Mouse (Mus musculus) left cerebral cortex, adult 2 months (tissue): ENCODE measurements at regions not wholly inside any gene's neighbourhood (a gene's known extent, or its start where the extent isn't known, plus 50 kb on each side); places are given as distances from the start of the nearest gene placed in this dataset.

Source experiments
- DNase-seq, 2 experiments: peaks; one replicate each; pipeline ENCODE4 v3.0.0; 2021 to 2022; ENCODE audit warnings: low spot score in 2 of 2, mixed read lengths in 1 of 2; ENCODE audit errors: extremely low spot score in 1 of 2
- H3K27ac ChIP-seq: fragments of 200-600 bp; 2 replicates; pipeline ENCODE4 v1.8.1; 2022
- H3K4me3 ChIP-seq: fragments of 200-600 bp; 2 replicates; pipeline ENCODE4 v1.8.1; 2022
- CTCF ChIP-seq: fragments of 200-600 bp; IDR thresholded peaks from 2 replicates; pipeline ENCODE4 v1.8.1; 2022; ENCODE audit warnings: antibody characterized with exemption, mild to moderate bottlenecking, moderate library complexity
- intact Hi-C: fragments of 180-260 bp; cut with DNase I; formaldehyde crosslinking; loops from one replicate; pipeline ENCODE4 v1.15.1; 2025

- Histone ChIP-seq H3K4me3 (no peak overlapping the region), H3K27ac (no peak overlapping the region)
- intact Hi-C loops, result no loop called here
- no peak for TF ChIP-seq CTCF
- no peak for DNase-seq
Observed at GRCm38 (mm10) chr15:62148680-62149237, 1225.9 kb upstream of the A1bg start.

DNA sequence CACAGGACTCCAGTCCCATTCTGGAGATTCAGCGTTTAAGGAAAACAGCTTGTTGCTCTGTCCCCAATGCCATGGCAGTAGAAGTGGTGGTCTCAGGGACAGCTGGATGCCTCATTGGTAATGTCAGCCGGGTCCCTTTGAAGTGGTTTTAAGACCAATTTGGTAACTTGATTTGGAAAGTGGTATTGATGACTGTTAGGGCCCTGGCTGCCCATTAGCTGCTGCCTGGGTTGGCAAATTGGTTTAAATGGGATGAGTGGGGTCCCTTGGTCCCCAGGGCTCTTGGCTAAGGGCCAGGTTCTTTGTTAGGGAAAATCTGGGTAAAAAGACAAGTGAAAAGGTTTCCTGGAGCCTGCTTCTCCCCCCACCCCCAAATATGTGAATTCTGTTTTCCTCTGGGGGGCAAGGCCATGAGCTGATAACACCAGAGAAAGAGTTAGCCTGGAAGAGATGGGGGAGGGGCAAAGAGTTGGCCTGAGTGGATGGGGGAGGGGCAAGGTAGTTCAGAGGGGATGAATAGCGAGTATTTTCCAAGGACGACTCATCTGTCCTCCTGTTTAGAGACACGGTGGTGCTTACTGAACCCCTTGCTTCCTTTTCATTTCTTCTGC is 1224.6 kb upstream of the A1bg start:
- TF ChIP-seq CTCF, result no peak
- no peak overlapping the region for H3K27ac ChIP-seq
- DNase-seq, result no peak
- intact Hi-C loops, result no loop called here
- no peak overlapping the region for H3K4me3 ChIP-seq

DNA sequence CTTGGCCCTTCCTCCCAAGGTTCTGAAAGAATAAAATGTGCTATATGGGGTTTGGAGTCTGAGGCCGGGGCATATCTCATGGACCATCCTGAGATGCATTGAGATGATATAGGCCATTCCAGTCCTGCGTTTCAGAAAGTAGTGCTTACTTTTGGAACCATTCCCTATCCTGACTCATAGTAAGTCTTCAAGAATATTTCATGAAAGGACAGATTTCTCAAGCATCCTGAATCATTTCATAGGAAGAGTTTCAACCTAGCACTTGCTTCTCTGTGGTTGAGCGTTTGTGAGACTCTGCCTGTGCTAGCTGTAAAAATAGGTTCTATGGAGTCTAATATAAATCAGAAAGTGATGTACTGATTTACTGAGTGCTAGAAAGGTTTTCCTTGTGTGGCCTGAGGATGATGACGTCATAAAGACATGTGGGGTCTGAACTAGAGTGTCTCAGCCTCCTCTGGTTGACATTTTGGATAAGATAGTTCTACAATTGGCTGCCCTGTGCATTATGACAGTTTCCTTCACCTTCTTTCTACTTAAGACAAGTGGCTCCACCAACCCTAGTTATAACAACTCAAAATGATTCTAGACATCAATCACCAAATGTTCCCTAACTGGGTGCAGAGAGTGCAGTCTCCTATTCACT is 1223.0 kb upstream of the A1bg start:
- Histone ChIP-seq H3K4me3 (no peak overlapping the region), H3K27ac (no peak overlapping the region)
- intact Hi-C loops, result no loop called here
- TF ChIP-seq CTCF, result no peak
- no peak for DNase-seq

- no peak overlapping the region for H3K4me3 ChIP-seq
- TF ChIP-seq CTCF, result no peak
- no peak overlapping the region for H3K27ac ChIP-seq
- no peak for DNase-seq
- intact Hi-C loops, result no loop called here
Observed at GRCm38 (mm10) chr15:62144776-62145564, 1222.2 kb upstream of the A1bg start.

- no peak overlapping the region for H3K4me3 ChIP-seq
- no peak for TF ChIP-seq CTCF
- intact Hi-C loops, result no loop called here
- no peak overlapping the region for H3K27ac ChIP-seq
- DNase-seq, result no peak
Observed at GRCm38 (mm10) chr15:62139859-62140258, 1217.0 kb upstream of the A1bg start.

DNA sequence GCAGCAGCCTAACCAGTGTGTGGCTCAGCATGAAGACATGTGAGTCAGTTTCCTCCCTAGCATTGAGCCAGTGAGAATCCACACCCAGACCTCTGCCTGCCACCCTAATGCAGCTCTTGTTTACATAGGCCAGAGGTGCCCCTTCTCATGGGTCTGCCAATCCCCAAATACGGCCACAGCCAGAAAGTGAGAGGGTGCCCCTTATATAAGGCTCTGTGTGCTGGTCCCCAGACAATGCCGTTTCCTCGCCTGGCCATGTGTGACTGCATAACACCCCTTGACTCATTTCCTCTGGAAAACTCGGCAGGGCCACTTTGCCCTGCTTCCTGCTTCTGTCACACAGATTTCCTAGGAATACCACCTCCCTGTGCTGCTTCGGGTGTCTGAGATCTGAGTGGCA is 1216.4 kb upstream of the A1bg start:
- no peak for TF ChIP-seq CTCF
- intact Hi-C loops, result no loop called here
- Histone ChIP-seq H3K27ac (no peak overlapping the region), H3K4me3 (no peak overlapping the region)
- DNase-seq, result no peak

DNA sequence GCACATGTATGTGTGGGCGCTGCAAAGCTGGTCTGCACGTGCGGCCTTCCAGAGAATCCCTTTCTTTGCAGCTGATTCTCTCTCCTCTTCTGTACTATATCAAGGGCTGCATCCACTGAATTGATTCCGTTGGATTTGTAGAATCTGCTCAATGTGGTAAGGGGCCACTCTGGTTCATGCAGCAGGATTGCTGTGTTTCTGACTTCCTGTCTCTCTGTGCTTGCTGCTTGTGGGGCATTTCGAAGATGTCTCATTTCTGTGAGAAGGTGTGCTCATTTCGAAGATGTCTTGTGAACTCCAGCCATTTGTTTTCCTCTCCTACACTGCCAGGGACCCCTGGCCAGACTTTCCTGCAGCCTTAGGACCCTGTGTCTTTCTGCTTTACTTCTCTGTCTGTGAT is 1215.9 kb upstream of the A1bg start:
- Histone ChIP-seq H3K4me3 (no peak overlapping the region), H3K27ac (no peak overlapping the region)
- intact Hi-C loops, result no loop called here
- no peak for TF ChIP-seq CTCF
- DNase-seq, result no peak

DNA sequence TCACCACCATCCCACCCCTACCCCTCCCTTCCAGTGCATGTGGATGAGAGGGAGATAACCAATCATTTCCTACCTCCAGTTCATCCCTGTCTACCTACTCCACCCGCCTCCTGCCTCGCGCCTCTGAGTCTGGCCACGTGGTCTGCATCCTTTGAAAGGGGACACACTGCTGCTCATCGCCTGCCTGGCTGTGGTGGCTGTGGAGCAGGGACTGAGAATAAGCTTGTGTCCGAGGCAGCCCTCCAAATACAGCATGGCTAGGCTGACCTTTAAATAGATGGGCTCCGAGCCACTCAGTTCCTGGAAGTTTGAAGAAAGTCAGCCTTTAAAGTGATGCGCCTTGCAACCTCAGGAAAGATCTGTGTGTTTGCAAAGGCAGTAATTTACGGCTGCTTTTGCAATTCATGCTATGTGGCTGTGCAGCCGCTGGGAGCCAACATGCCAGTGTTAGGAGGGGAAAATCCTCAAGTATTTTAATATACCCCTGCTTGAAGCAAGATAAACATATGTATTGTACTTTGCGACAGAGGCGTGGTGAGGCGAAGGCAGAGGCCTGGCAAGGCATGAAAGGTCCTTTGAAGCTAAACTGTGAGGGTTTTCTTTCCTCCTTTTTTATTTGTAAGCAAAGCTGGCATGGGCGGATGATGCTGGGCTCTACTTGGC is 1214.3 kb upstream of the A1bg start:
- DNase-seq, result peak in 1 of 2 experiments; percentile 10
- no peak for TF ChIP-seq CTCF
- Histone ChIP-seq H3K27ac (no peak overlapping the region), H3K4me3 (no peak overlapping the region)
- intact Hi-C loops, result no loop called here

DNA sequence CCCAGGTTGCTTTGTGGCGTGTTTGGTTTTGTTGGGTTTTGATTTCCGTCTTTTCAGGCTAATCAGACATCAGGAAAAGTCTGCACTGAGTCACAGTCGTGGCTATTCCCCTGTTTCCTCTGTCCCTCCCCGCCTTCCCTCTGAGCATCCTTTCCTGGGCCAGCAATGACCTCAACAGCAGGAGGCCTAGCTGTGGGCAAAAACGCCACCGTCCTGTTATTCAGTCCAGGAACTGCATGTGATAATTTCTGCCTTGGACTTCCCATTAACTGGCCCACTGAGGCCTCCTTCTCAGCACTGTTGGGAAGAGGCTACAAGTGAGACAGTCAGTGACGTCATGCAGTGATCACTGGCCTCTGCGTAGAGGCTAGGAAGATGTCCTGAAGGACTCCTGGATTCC is 1212.0 kb upstream of the A1bg start:
- Histone ChIP-seq H3K27ac (no peak overlapping the region), H3K4me3 (no peak overlapping the region)
- no peak for TF ChIP-seq CTCF
- DNase-seq, result no peak
- intact Hi-C loops, result no loop called here

DNA sequence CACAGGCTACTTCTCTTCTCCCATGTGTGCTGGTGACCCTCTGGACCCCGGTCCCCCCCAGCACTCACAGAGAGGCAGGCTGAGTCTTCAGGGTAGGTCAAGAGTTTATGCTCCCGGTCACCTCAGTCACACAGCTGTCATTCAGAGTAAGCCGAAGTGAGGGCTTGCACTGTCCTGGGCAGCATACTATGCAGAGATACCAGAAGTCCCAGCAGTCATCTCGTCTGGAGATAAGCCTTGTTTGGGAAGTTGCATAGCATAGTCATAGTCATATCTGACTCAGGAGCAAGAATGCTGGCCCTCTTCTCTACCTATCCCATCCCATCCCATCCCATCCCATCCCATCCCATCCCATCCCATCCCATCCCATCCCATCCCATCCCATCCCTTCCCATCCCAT is 1211.5 kb upstream of the A1bg start:
- no peak for TF ChIP-seq CTCF
- no peak overlapping the region for H3K27ac ChIP-seq
- no peak overlapping the region for H3K4me3 ChIP-seq
- intact Hi-C loops, result no loop called here
- no peak for DNase-seq

- H3K27ac ChIP-seq, result no peak overlapping the region
- TF ChIP-seq CTCF, result no peak
- no peak overlapping the region for H3K4me3 ChIP-seq
- intact Hi-C loops, result no loop called here
- DNase-seq, result no peak
Observed at GRCm38 (mm10) chr15:62132895-62133294, 1210.1 kb upstream of the A1bg start.

- no peak for DNase-seq
- H3K4me3 ChIP-seq, result no peak overlapping the region
- intact Hi-C loops, result no loop called here
- H3K27ac ChIP-seq, result no peak overlapping the region
- no peak for TF ChIP-seq CTCF
Observed at GRCm38 (mm10) chr15:62131686-62132085, 1208.9 kb upstream of the A1bg start.
